Mouse (Mus musculus) ES-Bruce4 (cell line): ENCODE measurements around the gene Egflam.

ENCODE experiments used
- CTCF ChIP-seq: IDR thresholded peaks from one replicate; pipeline ENCODE4 v1.8.1; 2011; ENCODE audit warnings: low read depth, low read length
- POLR2A ChIP-seq: IDR thresholded peaks from one replicate; pipeline ENCODE4 v1.8.1; 2011; ENCODE audit warnings: low read length; ENCODE audit not compliant: insufficient read depth

GRCm38 (mm10) chr15:7295199-7295598 lies 103.0 kb downstream of the Egflam start:
- TF ChIP-seq CTCF (no peak), POLR2A (no peak)
